Mouse (Mus musculus) lung, postnatal 0 days (tissue): ENCODE data around the gene Bfsp2.
A peak's percentile ranks its signal among the peaks of the same experiment; 100 is the strongest.

Experiments
- CTCF ChIP-seq: IDR thresholded peaks from 2 replicates; pipeline ENCODE4 v1.5.1; 2016; ENCODE audit warnings: antibody characterized with exemption, mild to moderate bottlenecking
- EP300 ChIP-seq: IDR thresholded peaks from 2 replicates; pipeline ENCODE4 v1.6.1; 2016; ENCODE audit warnings: antibody characterized with exemption, mild to moderate bottlenecking, control low read depth

- TF ChIP-seq EP300 (peak; percentile 57; the same call in 1 of the 2 replicates), CTCF (no peak)
These were observed 43.1 kb downstream of the Bfsp2 start for GRCm38 (mm10) chr9:103437104-103437503.
